Mouse (Mus musculus) gastrocnemius, postnatal 10 days (tissue): ENCODE results near the gene Crocc. TPM values are rescaled to one million over a fixed set of nuclear protein-coding genes. Genes with fewer than 3 reads are reported as not detected.

Experiments
- DNase-seq: peaks from one replicate; pipeline ENCODE4 v3.0.0; 2021; ENCODE audit warnings: mixed read lengths
- total RNA-seq, 2 experiments: library from RNA; stranded (reverse); gene quantifications; 2 replicates each; pipeline ENCODE4 v1.2.3; 2021

The Crocc gene
- total RNA-seq, 2 experiments from 2014 or later = 3.8 to 9.3 TPM

DNA sequence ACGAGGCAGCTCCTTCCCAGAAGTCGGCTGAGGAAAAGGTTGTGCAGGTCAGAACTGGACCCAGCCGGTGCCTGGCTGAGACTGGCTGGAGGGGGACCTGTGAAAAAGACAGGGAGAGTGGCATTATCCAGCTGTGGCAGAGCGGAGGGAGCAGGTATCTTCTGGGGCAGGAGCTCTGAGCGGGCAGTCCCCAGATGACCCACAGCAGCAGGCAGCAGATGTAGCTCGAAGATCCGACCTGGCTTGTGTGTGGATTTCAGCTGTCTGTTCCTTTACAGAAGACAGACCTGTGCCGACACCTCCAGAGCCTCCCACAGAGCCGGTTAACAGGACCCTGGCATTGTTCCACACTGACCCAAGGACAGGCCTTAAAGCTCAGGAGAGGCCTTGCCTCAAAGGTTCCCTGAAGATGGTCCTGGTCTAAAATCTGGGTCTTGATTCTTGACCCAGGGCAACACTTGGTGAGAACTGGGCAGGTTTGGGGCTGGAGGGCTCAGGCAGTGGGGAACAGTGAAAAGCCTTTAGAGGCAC is 7.2 kb upstream of the Crocc start:
- DNase-seq = no peak

DNA sequence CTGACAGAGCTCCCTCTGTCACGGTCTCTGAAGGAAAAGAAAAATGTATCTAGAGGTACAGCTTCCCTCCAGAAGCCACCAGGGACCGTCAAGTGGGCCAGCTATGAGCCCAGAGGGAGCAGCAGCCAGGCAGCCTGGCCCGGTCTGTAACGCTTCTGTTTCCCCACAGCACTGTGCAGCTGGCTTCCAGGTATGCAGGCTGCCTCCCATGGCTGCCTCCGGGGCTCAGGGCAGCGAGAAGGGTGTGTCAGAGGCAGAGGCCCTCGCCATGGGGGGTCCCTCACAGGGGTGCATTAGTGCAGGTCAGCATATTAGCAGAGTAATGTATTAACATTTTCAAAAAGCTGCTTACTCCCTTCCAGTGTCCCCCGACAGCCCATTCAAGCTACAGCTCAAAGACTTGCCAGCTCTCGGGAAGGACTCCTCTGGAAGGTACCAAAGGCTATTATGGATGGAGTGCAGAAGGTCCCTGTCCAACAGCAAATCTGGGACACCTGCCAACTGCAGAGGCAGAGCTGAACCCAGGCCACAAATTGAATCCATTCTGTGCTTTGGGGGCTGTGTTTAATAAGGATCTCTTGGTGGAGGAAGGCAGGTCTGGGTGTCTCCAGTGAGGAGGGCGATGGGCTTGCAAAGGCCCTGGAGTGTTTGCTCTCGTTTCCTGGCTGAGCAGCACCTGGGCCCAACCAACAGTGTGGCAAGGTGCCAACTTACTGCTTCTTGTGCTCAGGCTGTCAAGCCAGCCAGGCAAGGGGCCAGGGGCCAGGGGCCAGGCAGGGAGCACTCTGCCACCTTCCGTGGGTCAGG is 6.6 kb upstream of the Crocc start:
- DNase-seq = peak; percentile 44

DNA sequence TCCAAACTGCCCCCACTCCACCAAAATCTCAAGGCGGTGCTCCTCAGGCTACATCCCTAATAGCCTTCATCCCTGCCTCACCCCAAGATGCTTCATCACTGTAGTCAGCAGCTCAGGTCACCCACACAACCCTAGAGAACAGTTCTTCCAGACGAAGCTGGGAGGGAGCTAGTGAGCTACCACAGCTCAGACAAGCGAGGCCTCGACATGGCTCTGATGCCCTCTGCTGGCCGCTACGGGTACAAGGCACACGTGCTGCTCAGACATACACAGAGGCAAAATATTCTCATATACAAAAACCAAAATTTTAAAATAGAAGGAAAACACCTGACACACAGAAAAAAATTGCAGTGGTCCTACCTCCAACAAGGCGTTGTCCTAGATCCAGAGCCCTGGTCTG is 4.8 kb upstream of the Crocc start:
- peak; percentile 80 for DNase-seq

DNA sequence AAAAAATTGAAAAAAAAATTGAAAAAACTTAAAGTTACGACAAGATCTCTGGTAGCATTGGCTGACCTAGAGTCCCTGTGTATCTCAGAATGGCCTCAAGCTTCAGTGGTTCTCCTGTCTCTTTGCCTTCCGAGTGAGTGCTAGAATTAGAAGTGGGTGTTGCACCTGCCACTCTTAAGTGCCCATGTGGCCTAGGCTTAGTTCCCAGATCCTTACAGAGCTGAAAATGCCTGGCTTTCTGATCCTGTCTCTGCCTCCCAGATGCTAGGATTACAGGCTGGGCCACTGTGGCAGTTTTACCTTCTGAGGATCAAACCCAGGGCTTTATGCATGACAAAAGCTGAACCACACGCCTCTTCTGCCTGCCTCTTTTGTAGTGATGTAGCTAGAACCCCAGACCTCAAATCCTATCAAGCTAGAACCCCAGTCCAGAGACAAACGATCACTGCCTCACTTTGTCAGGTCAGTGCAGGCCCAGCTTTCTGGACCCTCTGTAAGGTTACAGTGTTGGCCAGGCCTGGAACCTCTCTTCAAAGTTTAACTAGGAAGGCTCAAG is 3.8 kb upstream of the Crocc start:
- DNase-seq = no peak

DNA sequence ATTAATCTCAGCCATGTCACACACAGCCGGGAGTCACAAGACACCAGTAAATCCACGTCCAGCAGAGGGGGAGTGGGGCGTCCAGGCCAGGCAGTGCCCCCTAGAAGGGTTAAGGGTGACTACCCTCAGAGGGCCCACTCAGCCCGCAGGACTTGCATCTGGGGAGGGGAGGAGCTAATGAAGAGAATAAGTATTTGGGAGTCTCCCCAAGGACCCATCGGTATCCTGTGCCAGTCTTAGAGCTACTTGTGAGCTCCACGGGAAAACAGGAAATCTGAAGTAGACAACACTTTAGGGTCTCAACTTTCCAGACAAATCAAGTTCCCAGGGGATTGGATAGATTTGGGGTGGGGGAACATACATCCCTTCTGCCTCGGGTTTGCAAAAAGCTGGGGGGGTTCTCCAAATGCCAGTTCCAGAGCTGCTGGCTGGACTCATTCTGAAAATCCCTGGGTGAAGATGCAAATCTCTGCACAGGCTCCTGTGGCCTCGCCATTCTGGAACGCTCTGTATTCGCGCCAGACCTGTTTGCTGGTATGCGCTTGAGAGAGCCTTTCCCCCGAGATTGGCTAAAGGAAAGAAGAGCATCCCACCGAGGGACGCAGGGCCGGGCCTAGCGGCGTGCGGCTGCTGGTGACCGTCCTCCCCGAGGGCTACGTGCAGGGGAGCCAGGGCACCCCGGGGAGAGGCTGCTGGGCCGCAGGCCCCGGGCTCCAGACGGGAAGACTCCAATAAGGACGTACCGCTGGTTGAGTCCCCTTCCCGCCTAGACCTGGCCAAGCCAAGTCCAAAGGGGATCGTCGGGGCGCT is 529 bp downstream of the Crocc start:
- no peak for DNase-seq

DNA sequence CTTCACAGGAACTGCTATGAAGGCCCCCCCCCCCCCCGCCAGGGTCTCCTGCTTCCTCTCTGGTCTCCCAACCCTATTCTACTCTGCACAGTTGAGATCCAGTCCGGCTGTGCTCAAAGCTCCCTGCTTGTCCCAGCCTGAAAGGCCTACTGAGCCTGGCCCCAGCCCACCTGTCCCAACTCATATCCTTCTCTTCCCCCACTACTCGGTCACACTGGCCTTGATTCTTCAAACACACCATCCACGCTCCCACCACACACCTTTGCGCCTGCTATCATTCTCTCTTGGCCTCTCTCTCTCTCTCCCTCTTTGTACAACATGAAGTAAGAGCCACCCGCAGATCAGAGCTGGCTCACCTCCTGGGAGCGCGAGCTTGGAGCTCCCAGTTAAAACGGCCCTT is 1.5 kb downstream of the Crocc start:
- DNase-seq = no peak

DNA sequence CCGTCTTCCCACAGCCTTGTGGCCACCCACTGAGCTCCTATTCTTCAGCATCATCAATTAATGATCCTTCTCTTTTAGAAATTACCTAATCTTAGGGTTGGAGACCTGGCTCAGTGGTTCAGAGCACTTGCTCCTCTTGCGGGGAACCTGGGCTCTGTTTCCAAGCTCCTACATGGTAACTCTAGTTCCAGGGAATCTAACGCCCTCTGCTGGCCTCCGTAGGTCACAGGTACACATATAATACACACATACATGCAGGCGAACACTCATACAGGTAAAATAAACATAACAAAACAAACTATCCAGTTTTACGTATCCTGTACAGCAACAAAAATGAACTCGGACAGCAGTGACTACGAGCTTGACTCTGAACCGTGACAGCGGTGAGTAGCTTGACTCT is 3.4 kb downstream of the Crocc start:
- DNase-seq = no peak

DNA sequence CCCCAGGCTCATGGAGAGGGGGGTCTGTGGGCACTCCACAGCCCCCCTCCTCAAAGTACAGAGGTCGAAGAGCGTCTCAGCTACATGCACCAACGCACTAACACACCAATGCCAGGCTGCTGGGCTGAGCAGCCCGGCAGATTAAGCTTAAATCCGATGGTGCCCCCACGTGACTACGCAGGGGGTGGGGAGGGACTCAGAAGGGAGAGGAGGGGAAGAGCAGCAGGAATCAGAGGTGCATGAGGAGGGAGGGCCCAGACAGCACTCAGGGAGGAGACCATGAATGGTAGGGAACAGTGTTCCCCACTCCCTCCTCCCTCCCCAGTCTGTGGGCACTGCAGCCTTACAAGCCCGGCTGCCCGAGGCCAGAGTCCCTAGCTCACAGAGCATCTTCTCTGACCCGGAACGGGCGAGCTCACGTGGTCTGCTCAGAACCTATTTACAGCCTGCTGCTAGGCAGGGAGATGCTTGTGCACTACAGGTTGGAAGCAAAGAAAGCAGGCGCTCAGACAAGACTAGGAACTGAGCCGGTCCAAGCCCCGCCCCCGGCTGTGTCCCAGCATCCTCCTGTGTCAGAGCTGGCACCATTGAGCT is 6.7 kb downstream of the Crocc start:
- no peak for DNase-seq

DNA sequence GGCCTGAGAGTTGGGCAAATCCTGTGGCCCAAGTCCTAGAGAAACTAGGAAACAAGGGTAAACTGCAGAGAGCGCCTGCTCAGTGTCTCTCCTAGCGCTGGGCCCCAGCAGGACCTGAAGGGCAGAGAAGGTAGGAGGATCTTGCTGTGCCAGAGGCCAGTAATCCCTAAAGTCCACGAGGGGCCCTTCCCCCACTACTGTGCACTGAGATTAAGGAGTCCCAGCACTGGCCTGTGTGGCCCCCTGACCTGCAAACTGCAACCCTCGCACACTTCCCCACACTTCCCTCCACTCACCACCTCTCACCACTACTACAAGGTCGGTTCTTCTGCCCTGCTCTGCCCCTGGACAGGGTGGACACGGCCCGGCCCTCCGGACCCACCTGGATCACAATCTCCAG is 7.2 kb downstream of the Crocc start:
- DNase-seq = no peak

DNA sequence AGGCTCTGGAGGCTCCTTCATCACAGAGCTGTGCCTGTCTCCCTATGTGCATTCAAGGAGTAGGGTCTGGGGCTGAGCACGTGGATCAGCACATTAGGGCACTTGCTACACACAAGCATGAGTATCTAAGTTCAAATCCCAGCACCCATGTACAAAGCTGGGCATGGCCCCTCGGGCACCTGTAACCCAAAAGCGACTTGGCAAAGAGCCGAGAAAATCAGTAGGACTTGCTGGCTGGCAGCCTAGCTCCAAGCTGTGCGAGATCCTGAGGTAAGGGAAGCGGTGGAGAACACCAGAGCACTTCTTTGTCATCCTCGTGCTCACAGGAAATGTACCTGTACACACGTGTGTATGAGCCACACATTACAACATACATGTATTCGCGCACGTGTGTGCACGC is 7.9 kb downstream of the Crocc start:
- DNase-seq = no peak

DNA sequence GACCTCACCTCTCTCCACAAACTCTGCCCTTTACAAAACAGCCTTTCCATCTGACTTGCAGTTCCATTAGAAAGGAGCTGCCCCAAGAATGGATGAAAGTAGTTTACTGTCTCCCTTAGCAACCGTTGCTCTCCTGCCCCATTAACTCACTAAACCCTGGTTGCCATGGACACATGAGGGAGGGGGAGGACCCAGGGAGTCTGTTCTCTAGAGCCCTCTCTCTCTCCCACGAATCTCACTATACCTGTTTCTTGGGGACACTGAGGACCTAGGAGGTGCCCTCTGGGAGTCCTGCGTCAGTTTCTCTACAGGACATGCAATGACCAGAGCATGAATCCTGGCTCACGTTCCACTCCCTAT is 10.9 kb downstream of the Crocc start:
- DNase-seq = no peak

DNA sequence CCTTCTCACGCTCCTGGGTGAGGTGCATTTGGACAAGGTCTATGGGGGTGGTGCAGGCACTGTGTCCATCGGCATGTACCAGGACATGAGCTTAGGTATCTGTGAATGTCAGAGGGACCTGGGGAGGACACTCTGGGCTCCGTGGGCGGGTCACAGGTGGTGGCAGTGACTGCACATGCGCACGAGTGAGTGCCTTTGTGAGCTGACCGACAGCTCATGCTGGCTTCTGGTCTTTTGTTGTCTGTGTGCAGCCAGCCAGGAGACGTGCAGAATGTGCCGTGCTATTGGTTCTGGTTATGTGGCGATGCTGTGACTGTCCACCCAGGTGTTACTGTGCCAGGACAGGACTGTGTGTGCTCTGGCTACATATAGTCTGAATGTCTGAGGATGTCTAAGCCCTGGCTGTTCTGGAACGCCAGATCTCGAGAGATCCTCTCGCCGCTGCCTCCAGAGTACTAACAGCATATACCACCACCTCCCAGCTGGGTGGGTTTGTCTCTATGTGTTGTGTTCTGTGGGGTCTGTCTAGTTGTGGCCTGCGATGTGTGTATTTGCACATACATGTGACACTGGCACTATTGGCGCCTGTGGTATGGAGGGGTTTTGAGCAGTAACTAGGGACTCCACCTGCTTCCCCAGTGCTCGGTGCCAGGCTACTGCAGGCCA is 11.4 kb downstream of the Crocc start:
- DNase-seq = no peak

DNA sequence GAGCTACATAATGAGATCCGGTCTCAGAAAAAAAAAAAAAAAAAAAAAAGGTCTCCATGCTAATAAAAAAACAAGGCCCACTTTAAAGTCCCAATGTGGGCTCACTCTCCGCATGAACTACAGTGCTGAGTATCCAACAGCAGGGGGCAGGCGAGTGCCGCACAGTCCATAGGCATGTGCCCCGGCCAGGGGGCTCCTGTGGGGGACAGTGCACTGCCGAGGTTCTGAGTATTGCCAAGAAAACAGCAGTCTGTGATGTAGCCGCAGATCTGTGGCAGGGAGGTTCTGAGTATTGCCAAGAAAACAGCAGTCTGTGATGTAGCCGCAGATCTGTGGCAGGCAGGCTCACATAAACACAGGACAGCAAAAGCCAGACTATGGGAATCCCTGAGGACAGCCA is 15.5 kb downstream of the Crocc start:
- peak; percentile 70 for DNase-seq

DNA sequence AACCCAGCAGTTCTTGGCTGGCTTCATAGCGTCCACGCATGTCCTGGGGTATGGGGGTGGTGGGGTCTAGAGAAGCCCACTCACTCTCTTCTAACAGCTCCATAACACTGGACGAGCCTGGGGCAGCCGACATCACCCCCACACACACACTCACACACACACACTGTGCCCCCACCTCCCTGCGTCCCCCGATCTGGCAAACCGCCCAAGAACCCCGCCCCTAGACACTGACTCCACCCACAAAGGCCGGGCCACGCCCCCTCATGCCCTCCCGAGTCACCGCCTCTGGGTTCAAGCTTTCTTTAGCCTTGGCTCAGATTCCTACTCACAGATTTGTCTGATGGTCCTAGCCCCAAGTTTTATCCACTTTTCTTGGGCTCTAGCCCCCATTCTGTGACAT is 19.2 kb downstream of the Crocc start:
- DNase-seq = no peak

DNA sequence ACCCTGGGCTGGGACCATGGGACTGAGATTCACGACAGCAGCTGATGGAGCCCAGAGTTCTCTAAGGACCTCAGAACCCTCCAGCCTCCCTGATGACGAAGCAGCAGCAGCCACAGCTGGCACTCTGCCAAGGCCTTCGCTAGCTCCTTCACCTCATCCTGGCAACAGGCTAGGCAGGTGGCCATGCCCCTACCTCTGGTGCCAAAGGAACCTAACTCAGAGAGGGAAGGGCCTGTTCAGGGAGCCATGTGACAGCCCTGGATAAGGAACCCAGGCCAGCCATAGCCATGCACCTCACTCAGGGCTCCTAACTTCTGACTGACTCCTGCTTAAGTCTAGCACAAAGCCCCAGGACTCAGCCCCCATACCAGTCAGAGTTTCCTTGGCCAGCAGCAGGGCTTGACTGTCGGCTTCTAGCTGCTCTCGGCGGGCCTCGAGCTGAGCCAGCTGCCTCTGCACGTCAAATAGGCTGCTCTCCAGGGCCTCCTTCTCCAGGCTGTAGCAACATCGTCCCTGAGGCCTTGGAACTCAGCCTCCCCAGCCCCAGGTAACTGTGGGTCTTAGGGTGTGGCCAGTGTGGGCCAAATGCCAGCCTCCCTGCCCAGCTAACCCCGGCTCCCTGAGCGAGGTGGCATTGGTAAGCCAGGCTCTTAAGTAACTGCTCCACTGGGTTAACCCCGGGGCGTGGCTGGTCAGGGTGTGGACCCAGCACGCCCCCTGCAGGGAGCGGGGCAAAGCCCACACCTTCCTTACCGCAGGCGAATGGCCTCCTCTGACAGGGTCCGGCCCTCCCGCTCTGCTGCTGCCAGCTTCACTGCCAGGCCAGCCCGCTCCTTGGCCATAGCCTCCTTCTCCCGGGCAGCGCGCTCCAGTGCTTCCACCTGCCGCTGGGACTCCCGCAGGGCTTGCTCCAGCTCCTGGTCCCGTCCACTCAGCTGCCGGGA is 26.5 kb downstream of the Crocc start:
- no peak for DNase-seq

DNA sequence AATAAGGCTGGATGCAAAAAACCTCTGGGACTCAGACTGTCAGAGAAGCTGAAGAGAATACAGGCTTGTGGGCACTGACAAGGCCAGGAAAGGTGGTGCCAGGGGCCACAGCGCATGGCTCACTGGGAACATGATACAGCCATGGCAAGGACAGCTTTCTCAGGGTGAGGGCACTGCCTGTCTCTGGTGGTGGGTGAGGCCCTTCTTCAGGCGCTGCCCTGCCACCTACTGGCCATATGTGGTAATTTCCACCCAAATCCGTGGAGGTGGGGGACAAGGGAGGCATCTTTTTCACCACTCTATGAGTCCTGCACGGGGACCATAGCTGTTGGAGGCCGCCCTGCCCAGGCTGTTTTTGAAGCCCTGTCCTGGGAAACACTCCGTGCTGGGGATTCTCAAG is 28.6 kb downstream of the Crocc start:
- DNase-seq = peak; percentile 87

DNA sequence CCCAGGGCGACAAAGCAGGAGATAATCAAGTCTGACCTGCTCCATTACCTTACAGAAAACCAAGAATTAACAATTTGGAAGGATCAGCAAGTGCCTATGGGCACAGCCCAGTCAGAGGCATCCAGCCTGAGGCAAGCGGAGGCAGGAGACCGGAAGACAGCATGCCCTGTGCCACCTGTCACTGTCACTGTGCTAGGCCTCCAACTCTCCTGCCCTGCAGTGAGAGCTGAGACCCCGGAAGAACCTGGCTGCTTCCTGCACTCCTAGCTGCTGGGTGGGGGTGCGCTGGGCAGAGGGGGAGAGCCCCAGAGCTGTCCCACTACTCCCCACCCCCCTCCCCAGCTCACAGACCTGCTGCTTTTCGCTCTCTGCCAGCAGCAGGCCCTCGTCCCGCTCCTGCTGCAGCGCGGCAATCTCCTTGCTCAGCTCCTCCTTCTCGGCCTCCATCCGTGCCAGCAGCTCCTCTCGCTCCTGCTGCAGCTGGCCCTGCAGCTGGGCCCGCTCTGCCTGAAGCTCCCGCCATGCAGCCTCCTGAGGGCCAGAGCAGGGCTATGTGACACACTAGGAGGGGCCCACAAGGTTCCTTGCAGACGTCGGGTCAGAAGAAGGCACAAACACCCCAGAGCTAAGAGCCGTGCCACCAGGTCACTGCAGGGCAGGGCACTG is 29.7 kb downstream of the Crocc start:
- DNase-seq = no peak

DNA sequence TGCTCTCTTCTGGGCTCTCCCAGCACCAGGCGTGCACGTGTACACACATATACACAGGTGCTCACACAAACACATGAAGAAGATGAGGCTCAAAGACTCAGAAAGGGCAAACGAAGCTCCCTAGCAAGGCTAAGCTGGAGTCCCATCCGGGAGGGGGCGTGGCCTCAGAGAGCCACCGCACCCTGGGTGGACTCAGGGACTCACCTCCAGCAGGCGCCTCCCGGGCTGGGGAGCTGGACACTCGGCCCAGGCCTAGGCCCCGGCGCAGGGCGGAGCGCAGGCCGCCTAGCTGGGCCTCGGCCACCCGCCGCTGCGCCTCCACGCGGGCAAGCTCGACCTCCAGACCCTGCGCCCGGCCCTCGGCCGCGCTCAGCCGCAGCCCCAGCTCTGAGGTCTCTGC is 35.4 kb downstream of the Crocc start:
- DNase-seq = no peak

DNA sequence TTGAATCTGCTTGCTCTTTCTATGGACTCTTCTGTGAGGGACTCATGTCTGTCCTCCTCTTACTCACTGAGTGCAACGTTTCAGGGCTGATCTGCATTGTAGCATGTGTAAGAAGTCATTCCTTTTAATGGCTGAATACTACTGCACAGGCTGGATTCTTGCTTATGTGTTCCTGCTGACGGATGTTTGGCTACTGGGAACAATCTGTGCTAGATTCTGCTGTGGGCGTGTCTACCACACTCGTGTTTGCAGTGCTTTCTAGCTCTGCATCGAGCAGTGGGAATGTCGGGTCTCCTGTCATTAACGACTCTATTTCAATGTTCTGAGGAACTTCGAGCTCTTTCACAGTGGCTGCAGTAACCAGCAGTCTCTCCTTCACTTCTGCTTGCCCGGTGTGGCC is 36.3 kb downstream of the Crocc start:
- no peak for DNase-seq

DNA sequence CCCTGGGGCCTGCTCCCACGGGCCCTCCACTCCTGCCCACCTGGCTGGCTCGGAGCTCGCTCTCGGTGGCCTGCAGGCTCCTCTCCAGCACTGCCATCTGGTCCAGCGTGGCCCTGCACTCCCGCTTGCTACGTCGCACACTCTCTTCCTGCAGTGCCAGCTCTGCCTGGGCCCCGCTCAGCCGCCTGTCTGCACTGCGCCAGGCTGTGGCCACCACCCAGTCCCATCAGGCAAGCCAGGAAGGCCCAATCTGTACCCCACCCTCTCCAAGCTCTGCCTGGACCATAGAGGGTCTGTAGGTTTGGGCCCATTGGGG is 38.8 kb downstream of the Crocc start:
- no peak for DNase-seq
